Mouse (Mus musculus) ovary, adult 18-20 months (tissue): ENCODE data around the gene Fam187a.

Source experiments
- DNase-seq: peaks from one replicate; pipeline ENCODE4 v3.0.0; 2022; ENCODE audit warnings: low spot score, mixed read lengths

Gene Fam187a

DNA sequence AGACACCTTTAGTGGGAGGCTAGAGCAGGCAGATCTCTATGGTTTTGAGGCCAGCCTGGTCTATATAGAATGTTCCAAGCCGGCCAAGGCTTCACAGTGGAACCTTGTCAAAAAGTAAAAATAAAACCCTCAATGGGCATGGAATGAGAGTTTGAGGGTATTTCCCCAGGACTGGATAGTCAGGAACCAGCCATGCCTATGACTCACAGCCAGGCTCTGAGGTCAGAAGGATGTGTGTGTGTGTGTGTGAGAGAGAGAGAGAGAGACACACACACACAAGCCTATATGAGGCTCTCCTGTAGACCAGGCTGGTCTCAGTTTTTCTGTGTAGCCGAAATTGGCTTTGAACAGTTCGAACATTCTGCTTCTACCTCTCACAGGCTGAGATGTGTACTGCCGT, 9.7 kb downstream of the Fam187a start:
- no peak for DNase-seq

GRCm38 (mm10) chr11:102895779-102896178, 10.8 kb downstream of the Fam187a start:
- no peak for DNase-seq

DNA sequence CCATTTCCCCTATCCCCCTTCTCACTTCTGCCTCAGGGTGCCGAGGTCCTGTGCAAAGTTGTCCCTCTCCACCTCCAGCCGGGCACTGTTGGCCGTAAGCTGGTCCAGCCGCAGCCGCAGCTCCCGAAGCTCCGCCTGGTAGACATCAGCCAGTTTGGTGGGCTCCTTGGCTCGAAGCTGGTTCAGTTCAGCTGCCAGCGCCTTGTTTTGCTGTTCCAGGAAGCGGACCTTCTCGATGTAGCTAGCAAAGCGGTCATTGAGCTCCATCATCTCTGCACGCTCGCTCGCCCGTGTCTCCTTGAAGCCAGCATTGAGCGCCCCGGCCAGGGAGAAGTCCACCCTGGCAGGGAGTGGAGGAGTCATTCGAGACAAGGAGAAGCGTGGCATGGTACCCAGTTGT, 11.7 kb downstream of the Fam187a start:
- DNase-seq = no peak

GRCm38 (mm10) chr11:102898408-102898807, 13.4 kb downstream of the Fam187a start:
- DNase-seq = no peak

- peak; percentile 28 for DNase-seq
These were observed 15.8 kb downstream of the Fam187a start, which contains the start of gene Gfap for GRCm38 (mm10) chr11:102900763-102901162. Gene Gfap, minus strand, starts transcription at chr11:102900912.

DNA sequence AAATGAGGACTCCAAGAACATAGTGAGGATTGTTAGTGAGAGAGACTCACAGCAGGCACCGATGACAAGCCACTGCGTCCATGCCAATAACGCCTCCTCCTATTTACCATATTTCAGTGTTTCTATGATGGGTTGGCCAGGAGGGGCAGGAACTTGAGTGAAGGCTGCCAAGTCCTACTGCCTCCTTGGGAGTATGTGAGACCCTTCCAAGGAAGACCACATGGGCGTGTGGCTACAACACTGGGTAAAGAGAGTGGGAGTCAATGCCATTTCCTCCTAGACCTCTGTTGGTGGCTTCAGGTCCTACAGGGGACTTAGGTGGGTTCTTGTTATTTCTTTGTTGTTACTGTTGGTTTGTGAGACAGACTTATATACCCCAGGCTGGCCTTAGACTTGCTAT, 16.2 kb downstream of the Fam187a start:
- DNase-seq = no peak

DNA sequence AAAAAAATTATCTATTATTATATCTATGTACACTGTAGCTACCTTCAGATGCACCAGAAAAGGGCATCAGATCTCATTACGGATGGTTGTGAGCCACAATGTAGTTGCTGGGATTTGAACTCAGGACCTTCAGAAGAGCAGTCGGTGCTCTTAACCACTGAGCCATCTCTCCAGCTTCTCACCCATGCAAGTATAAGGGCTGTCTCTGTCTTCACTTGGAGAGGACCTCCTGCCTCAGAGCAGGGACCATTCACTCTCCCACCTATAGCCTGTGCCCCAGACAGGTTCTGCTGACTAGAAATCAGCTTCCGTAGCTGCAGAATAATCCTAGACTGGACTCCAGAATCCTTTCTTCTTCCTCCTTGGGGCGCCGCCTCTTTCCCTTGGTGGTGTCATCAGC, 17.1 kb downstream of the Fam187a start:
- DNase-seq = no peak

DNA sequence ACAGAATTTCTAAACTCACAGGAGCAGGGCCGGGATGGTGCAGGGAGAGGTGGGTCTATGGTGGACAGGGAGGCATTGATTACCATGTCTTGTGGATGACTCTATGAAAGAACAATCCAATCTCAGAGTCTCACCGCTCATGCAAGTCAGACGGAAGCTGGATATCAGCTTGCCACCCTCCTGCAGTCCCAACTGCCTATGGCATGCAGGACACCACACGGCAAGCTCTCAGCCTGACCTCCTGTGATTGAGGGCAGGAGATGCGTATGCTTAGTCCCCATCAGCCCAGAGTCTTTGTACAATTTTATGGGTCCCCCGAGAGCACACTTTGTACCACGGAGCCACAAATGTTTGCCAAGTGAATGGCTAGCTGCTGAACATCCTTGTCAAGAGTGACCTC, 18.7 kb downstream of the Fam187a start:
- DNase-seq = no peak

DNA sequence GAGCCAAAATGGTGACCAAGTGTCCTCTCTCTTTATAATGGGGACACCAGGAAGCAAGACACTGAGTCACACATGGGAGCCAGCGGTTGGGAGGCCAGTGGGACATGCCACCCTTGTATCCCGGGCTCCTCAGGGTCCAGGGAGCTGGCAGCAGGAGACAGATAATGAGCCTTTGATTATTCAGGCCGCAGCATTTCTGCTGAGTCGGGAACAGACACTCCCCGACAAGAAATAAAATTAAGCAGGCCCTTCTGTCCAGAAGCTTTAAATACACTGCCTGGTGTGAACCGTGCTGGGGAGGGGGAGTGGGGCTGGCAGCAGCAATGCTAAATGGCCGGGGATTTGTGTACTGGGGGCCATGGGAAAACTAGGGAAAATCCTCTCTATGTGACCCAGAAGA, 26.4 kb downstream of the Fam187a start:
- no peak for DNase-seq

DNA sequence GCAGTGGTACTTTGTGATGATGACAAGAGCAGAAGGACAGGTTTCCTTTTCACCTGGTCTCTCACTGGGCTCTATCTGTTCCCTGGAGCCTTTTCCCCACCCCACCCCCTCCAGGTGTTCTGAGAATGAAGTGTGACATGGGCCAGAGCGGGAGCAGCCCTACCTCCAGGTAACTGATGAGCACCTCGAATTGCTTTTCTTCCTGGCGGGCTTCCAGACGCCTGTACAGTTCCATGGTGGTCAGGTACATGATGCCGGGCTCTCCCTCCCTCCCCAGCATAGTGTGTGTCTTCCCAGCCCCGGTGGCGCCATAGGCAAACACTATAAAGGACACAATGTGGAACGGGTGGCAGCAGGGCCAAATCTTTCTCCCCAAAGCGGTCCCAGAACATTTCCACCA, 30.4 kb downstream of the Fam187a start:
- no peak for DNase-seq

DNA sequence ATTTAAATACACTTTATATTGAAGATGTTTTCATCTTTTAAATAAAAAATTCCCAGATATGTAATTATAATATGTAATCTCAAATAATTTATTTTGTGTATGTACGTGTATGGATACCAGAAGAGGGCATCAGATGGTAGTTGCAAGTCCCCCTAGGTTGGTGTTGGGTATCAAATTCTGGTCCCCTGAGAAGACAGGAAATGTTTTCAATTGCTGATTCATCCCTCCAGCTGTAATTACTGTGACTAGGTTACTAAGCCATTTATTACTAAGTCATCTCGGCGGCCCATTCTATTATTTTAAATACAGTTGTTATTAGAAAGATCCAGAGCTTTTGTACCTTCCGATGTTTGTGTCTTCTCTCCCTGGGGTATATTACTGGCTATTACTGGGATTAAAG, 33.1 kb downstream of the Fam187a start:
- no peak for DNase-seq

- DNase-seq = no peak
These were observed 36.5 kb downstream of the Fam187a start for GRCm38 (mm10) chr11:102921491-102921890.

GRCm38 (mm10) chr11:102924557-102925350, 39.8 kb downstream of the Fam187a start, which contains the start of gene Kif18b:
Gene Kif18b, minus strand, starts transcription at chr11:102925124.
- peak; percentile 90 for DNase-seq

DNA sequence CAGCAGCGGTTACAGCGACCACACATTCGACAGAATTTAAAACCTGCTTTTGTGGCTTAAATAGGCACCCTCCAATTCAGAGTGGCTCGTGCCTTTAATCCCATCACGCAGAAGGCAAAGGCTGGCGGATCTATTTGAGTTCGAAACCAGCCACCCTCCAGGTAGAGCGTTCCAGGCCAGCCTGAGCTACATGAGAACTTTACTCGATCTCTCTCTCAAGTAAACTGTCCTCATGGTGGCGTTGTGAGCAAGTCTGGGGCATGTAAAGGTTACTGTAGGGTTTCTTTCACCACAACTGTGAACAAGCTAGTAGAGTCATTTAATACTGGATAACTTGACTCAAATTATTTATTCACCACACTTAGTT, 40.4 kb downstream of the Fam187a start:
- DNase-seq = no peak

DNA sequence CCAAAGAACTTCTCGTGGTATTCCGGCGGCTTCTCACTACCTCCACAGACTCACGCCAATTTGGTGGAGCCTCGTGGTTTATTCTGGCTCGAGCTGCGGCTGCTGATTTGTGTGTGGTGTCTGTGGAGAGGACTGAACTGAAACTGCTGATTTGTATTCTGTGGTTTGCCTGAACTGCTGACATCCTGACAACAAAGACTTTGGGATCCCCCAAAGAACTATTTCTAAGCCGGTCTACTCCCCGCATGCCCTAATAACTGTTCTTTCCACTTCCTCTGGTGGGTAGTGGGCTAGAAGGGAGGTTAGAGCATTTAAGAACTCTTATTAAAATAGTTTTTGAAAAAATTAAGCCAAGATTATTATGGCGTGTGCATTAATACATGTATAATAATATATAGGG, 45.7 kb downstream of the Fam187a start:
- DNase-seq = no peak

DNA sequence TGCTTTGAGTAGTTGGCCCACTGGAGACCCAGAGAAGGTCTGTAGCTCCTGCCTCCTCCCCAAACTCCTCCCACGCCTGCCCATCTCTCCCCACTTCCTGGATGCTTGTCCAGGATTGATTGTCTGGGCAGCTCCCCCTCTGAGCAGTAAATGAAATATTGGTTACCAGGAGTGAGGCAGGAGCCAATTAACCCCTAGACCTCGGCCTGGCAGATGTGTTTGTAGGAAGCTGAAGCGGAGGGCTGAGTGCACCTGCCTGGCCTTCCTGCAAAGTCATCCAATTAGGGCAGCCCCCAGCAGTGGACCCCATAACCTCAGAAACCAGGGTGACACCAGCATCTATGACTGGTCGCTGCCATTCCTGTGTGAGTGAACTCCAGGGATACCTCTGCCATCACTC, 51.3 kb downstream of the Fam187a start:
- DNase-seq = no peak
